Mouse (Mus musculus): Measurements from ENCODE around the gene Gm13271.
A peak's percentile ranks its signal among the peaks of the same experiment; 100 is the strongest.
"Not testable (repeated sequence)": the region's sequence is repeated elsewhere in the genome, so short reads cannot be mapped to it uniquely, and the experiment has no call there.

The Gm13271 gene

GRCm38 (mm10) chr4:88754818-88755340 is at the start of gene Gm13271:
Gene Gm13271 (plus strand): TSS chr4:88754868.
- not testable (repeated sequence) for DNase-seq (ENCODE audit: low read depth, low spot score)

GRCm38 (mm10) chr4:88705924-88706323 is 48.7 kb upstream of the Gm13271 start:
- DNase-seq (ENCODE audit: low read depth, low spot score) = no peak

- no peak for DNase-seq (ENCODE audit: low read depth, low spot score)
Measured at GRCm38 (mm10) chr4:88707128-88707826, 47.4 kb upstream of the Gm13271 start.

- no peak for DNase-seq (ENCODE audit: low read depth, low spot score)
Measured at GRCm38 (mm10) chr4:88714281-88714680, 40.4 kb upstream of the Gm13271 start.

- no peak for DNase-seq (ENCODE audit: low read depth, low spot score)
Measured at GRCm38 (mm10) chr4:88715059-88715458, 39.6 kb upstream of the Gm13271 start.

GRCm38 (mm10) chr4:88718715-88719114 is 36.0 kb upstream of the Gm13271 start:
- DNase-seq (ENCODE audit: low read depth, low spot score) = no peak

GRCm38 (mm10) chr4:88721791-88722721 is 32.6 kb upstream of the Gm13271 start, which contains the start of the genes Gm26566 and Klhl9:
Gene Gm26566 (plus strand): TSS chr4:88721805.
Gene Klhl9 (minus strand): TSS chr4:88722465.
- DNase-seq (ENCODE audit: low read depth, low spot score) = peak; percentile 87

- no peak for DNase-seq (ENCODE audit: low read depth, low spot score)
Measured at GRCm38 (mm10) chr4:88723497-88724090, 31.1 kb upstream of the Gm13271 start.

GRCm38 (mm10) chr4:88726727-88727126 is 27.9 kb upstream of the Gm13271 start:
- no peak for DNase-seq (ENCODE audit: low read depth, low spot score)

GRCm38 (mm10) chr4:88727324-88727723 is 27.3 kb upstream of the Gm13271 start:
- no peak for DNase-seq (ENCODE audit: low read depth, low spot score)

GRCm38 (mm10) chr4:88738480-88738879 is 16.2 kb upstream of the Gm13271 start:
- DNase-seq (ENCODE audit: low read depth, low spot score) = peak; percentile 36

GRCm38 (mm10) chr4:88739036-88739435 is 15.6 kb upstream of the Gm13271 start:
- DNase-seq (ENCODE audit: low read depth, low spot score) = no peak

- DNase-seq (ENCODE audit: low read depth, low spot score) = no peak
Measured at GRCm38 (mm10) chr4:88741426-88741825, 13.2 kb upstream of the Gm13271 start.

- DNase-seq (ENCODE audit: low read depth, low spot score) = no peak
Measured at GRCm38 (mm10) chr4:88742771-88743371, 11.8 kb upstream of the Gm13271 start.

- DNase-seq (ENCODE audit: low read depth, low spot score) = no peak
Measured at GRCm38 (mm10) chr4:88744207-88744606, 10.5 kb upstream of the Gm13271 start.

- DNase-seq (ENCODE audit: low read depth, low spot score) = no peak
Measured at GRCm38 (mm10) chr4:88749926-88750325, 4.7 kb upstream of the Gm13271 start.

- DNase-seq (ENCODE audit: low read depth, low spot score) = not testable (repeated sequence)
Measured at GRCm38 (mm10) chr4:88756581-88757513, 2.2 kb downstream of the Gm13271 start.

- DNase-seq (ENCODE audit: low read depth, low spot score) = peak; percentile 60
Measured at GRCm38 (mm10) chr4:88757628-88758031, 3.0 kb downstream of the Gm13271 start.

GRCm38 (mm10) chr4:88758751-88759150 is 4.1 kb downstream of the Gm13271 start:
- DNase-seq (ENCODE audit: low read depth, low spot score) = not testable (repeated sequence)

- DNase-seq (ENCODE audit: low read depth, low spot score) = not testable (repeated sequence)
Measured at GRCm38 (mm10) chr4:88759610-88760268, 5.1 kb downstream of the Gm13271 start, which contains the start of gene Gm13283. Gene Gm13283 (plus strand): TSS chr4:88760119.
